Mouse (Mus musculus) stomach, embryonic 14.5 days (tissue): ENCODE data around the gene Nudt21. TPM values are rescaled to one million over a fixed set of nuclear protein-coding genes. Genes with fewer than 3 reads are reported as not detected.

Experiments used
- ATAC-seq: fragments of 200-750 bp; cut with Nextera tagmentation; 2 replicates; pipeline ENCODE4 v1.8.0; 2017; ENCODE audit warnings: low read depth, moderate TSS enrichment; ENCODE audit not compliant: insufficient number of reproducible peaks, insufficient read depth, low FRiP score
- H3K27ac ChIP-seq: fragments of 300-500 bp; sonication (generic); 2 replicates; pipeline ENCODE4 v1.5.1; 2014; ENCODE audit warnings: mild to moderate bottlenecking, low read length, moderate library complexity, mixed read lengths
- H3K27me3 ChIP-seq: fragments of 300-500 bp; sonication (generic); 2 replicates; pipeline ENCODE4 v1.6.1; 2014; ENCODE audit warnings: low read length, control low read depth, mixed read lengths; ENCODE audit not compliant: control insufficient read depth, insufficient read depth
- H3K36me3 ChIP-seq: fragments of 300-500 bp; sonication (generic); 2 replicates; pipeline ENCODE4 v1.6.1; 2014; ENCODE audit warnings: mild to moderate bottlenecking, control low read depth, low read length, moderate library complexity, mixed read lengths; ENCODE audit not compliant: control insufficient read depth, insufficient read depth
- H3K4me1 ChIP-seq: fragments of 300-500 bp; sonication (generic); 2 replicates; pipeline ENCODE4 v1.6.1; 2014; ENCODE audit warnings: low read length, control low read depth, mixed read lengths; ENCODE audit not compliant: control insufficient read depth, insufficient read depth
- H3K4me2 ChIP-seq: fragments of 300-500 bp; sonication (generic); replicated peaks from 2 replicates; pipeline ENCODE4 v1.6.1; 2014; ENCODE audit warnings: low read depth, low read length, control low read depth
- H3K4me3 ChIP-seq: fragments of 300-500 bp; sonication (generic); 2 replicates; pipeline ENCODE4 v1.5.1; 2014; ENCODE audit warnings: low read depth, low read length, control low read depth
- H3K9ac ChIP-seq: fragments of 300-500 bp; sonication (generic); replicated peaks from 2 replicates; pipeline ENCODE4 v1.6.1; 2014; ENCODE audit warnings: low read depth, mild to moderate bottlenecking, control low read depth, low read length, moderate library complexity, mixed read lengths
- H3K9me3 ChIP-seq: fragments of 300-500 bp; sonication (generic); 2 replicates; pipeline ENCODE4 v1.6.1; 2016; ENCODE audit warnings: low read depth, low read length, control low read depth; ENCODE audit not compliant: control insufficient read depth
- WGBS: fragments of 180-500 bp; shearing (Covaris S2); extraction: QIAGEN DNeasy Blood & Tissue Kit; methylation state at CpG from one replicate; pipeline ENCODE4 v1.1.7; 2014; 5-methylcytosine and 5-hydroxymethylcytosine counted together
- polyA plus RNA-seq: library from polyadenylated mRNA; unstranded; fragments of >200 nt; fragmentation: Nextera tagmentation; extraction: Ambion mirVana; gene quantifications from 2 replicates; pipeline ENCODE4 v1.2.1, GENCODE M21; 2014

The Nudt21 gene
- polyA plus RNA-seq, 1 experiment from 2014 or later = 126 TPM

GRCm38 (mm10) chr8:94011076-94012012 lies 25.5 kb downstream of the Nudt21 start:
- ATAC-seq = no peak
- no peaks in the 10 kb centered on the region for H3K36me3 ChIP-seq
- H3K27ac ChIP-seq = peak overlapping the region; percentile 93
- WGBS = 3% methylated on average over 48 of the region's 48 CpGs
- no peaks in the 10 kb centered on the region for H3K9me3 ChIP-seq
- peaks cover 20% of the 10 kb centered on the region for H3K4me1 ChIP-seq
- peak overlapping the region; percentile 94 for H3K4me3 ChIP-seq
- peak overlapping the region; percentile 87 for H3K4me2 ChIP-seq
- H3K27me3 ChIP-seq = no peaks in the 10 kb centered on the region
- H3K9ac ChIP-seq = peak overlapping the region; percentile 96

GRCm38 (mm10) chr8:94010101-94010705 lies 26.6 kb downstream of the Nudt21 start:
- WGBS = 53% methylated on average over 2 of the region's 2 CpGs
- H3K9ac ChIP-seq = no peak overlapping the region; the same call in 1 of the 2 replicates

DNA sequence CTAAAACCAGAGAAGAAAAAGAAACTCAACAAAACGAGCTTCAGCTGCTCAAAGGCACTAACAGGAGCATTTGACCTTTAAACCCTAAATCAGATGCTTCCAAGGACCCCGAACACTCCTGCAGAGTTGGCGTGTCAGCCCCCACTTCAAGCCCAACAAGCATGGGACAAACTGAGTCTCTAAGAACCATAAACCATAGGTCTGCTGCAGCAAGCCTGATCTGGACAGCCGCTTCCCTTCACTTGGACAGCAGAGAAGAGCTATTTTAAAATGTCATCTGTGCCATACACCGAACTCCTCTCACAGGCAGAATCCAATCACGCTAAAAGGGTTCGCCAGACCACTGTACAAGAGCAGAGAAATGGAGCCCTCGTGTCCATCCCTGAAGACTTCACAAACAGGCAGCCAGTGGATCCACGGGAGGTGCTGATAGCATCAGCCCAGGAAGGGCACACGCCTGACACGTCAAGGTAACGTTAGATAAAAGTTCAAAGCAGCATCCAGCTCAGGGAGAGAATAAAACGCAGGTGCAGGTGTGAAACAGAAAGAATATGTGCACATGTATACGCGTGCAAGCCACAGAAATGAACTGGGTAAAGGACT lies 27.5 kb downstream of the Nudt21 start:
- no peak overlapping the region; the same call in 1 of the 2 replicates for H3K27ac ChIP-seq
- no peak overlapping the region for H3K9ac ChIP-seq
- WGBS = 42% methylated on average over 15 of the region's 15 CpGs
- H3K4me2 ChIP-seq = peak overlapping the region; percentile 12; the same call in 1 of the 2 replicates
- H3K4me1 ChIP-seq = peaks cover 20% of the 10 kb centered on the region
- H3K27me3 ChIP-seq = no peaks in the 10 kb centered on the region
- H3K4me3 ChIP-seq = no peak overlapping the region
- no peaks in the 10 kb centered on the region for H3K36me3 ChIP-seq
- no peak for ATAC-seq
- no peaks in the 10 kb centered on the region for H3K9me3 ChIP-seq

More at GRCm38 (mm10) chr8:94010101-94010705, 26.6 kb downstream of the Nudt21 start:
- Histone ChIP-seq H3K27me3 (no peaks in the 10 kb centered on the region), H3K4me2 (peak overlapping the region; percentile 87), H3K36me3 (no peaks in the 10 kb centered on the region), H3K9me3 (no peaks in the 10 kb centered on the region), H3K4me1 (peaks cover 20% of the 10 kb centered on the region), H3K27ac (no peak overlapping the region), H3K4me3 (no peak overlapping the region; the same call in 1 of the 2 replicates)
- ATAC-seq = no peak

DNA sequence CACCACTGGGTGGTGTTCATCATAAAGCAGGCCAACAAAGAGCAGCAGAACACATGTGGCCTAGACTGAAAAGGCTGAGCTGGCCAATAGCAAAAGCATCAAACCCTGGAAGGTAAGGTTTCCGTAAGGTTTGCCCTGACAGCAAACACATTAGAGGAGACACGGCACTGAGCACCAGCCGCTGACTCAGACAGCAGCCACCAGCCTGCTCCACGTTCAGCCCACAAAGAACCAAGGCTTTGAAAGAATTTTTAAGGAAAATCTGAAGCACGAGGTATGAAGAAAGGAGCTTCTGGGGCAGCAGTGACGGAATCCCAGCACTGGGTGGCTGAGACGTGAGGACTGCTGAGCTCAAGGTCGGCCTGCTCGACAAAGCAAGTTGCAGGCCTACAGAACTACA lies 32.7 kb downstream of the Nudt21 start:
- WGBS = 87% methylated on average over 9 of the region's 9 CpGs
- no peak overlapping the region for H3K27ac ChIP-seq
- H3K4me1 ChIP-seq = peaks cover 5% of the 10 kb centered on the region
- H3K9me3 ChIP-seq = no peaks in the 10 kb centered on the region
- no peak overlapping the region for H3K4me2 ChIP-seq
- no peak overlapping the region for H3K4me3 ChIP-seq
- H3K27me3 ChIP-seq = no peaks in the 10 kb centered on the region
- ATAC-seq = no peak
- H3K9ac ChIP-seq = no peak overlapping the region
- H3K36me3 ChIP-seq = peaks cover 23% of the 10 kb centered on the region

DNA sequence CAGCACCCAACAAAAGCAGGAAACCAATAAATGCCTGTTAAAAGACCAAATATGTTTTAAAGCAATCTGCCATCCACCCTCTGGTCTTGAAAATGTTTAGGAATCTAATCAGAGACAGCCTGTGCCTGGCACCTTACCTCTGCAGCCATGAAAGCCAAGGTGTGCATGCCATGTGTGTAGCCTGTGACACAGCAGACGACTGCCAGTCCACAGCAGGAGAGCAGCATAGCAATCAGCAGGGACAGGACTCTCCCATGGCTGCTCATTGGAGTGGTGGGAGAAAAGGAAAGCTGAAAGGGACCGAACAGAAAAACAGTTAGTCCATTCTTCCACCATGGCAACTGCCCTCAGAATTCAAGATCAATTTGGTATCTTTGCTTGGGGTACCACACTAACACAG lies 37.9 kb downstream of the Nudt21 start:
- Histone ChIP-seq H3K4me2 (no peak overlapping the region), H3K4me1 (no peaks in the 10 kb centered on the region), H3K9ac (no peak overlapping the region), H3K4me3 (no peak overlapping the region), H3K9me3 (no peaks in the 10 kb centered on the region), H3K27me3 (no peaks in the 10 kb centered on the region), H3K36me3 (peaks cover 32% of the 10 kb centered on the region), H3K27ac (no peak overlapping the region)
- ATAC-seq = no peak
- WGBS = 92% methylated on average over 2 of the region's 2 CpGs

- Histone ChIP-seq H3K9me3 (no peaks in the 10 kb centered on the region), H3K4me2 (no peak overlapping the region), H3K4me3 (no peak overlapping the region), H3K36me3 (peaks cover 34% of the 10 kb centered on the region; the same call in 1 of the 2 replicates), H3K9ac (no peak overlapping the region), H3K27me3 (no peaks in the 10 kb centered on the region), H3K4me1 (no peaks in the 10 kb centered on the region), H3K27ac (no peak overlapping the region)
- ATAC-seq = no peak
- WGBS = 86% methylated on average over 4 of the region's 4 CpGs
Measured at GRCm38 (mm10) chr8:93989739-93990138, 47.1 kb downstream of the Nudt21 start.

DNA sequence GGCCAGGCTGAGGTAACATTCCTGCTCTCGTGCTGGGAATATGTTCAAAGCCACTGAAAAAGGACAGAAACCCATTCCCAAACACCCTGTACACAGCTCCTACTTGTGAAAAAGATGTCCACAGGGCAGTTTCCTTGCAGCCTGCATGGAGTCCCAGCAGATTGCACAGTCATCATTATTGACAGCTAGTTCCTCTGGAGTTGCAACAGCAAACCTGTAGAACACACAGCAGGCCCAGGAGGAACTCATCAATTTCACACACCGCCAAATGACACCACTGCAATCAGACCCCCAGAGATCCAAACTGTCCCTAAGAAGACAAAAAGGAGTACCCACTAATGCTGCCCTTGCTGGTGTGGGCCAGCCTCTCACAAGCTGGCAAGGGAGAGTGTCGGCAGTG lies 52.1 kb downstream of the Nudt21 start:
- H3K9ac ChIP-seq = no peak overlapping the region
- H3K27me3 ChIP-seq = no peaks in the 10 kb centered on the region
- no peaks in the 10 kb centered on the region for H3K9me3 ChIP-seq
- ATAC-seq = no peak
- H3K27ac ChIP-seq = no peak overlapping the region
- H3K36me3 ChIP-seq = peaks cover 73% of the 10 kb centered on the region
- 91% methylated on average over 3 of the region's 3 CpGs for WGBS
- no peaks in the 10 kb centered on the region for H3K4me1 ChIP-seq
- H3K4me2 ChIP-seq = no peak overlapping the region
- H3K4me3 ChIP-seq = no peak overlapping the region

- Histone ChIP-seq H3K36me3 (peaks cover 74% of the 10 kb centered on the region), H3K9ac (no peak overlapping the region), H3K27me3 (no peaks in the 10 kb centered on the region), H3K4me1 (no peaks in the 10 kb centered on the region), H3K27ac (no peak overlapping the region), H3K9me3 (no peaks in the 10 kb centered on the region), H3K4me2 (no peak overlapping the region), H3K4me3 (no peak overlapping the region)
- WGBS = 81% methylated on average over 3 of the region's 3 CpGs
- no peak for ATAC-seq
Measured at GRCm38 (mm10) chr8:93983827-93984226, 53.0 kb downstream of the Nudt21 start.
